10 mouse cellular contexts compared by ENCODE assay signal in genomic region chr1:86032273-86032987, GRCm38 (mm10). TPM values are rescaled to one million over a fixed set of nuclear protein-coding genes. Genes with fewer than 3 reads are reported as not detected.
DNase-seq lines count a peak whose midpoint lies in the region; ATAC-seq and TF ChIP-seq lines count a peak whose summit lies in the region.
"Had no signal": no experiment of that assay in that cellular context is flagged by ENCODE, and none has a peak within 500 bp of the region (broad histone marks: within the 10 kb centered on the region; RNA-seq: fewer than 3 reads in every experiment).

No protein-coding gene starts in this region.

- no peak for TF ChIP-seq CTCF in gastrocnemius, adult 2 months (IDR thresholded peaks at IDR 0.05)

- H3K9ac ChIP-seq in neural tube, embryonic 13.5 days: no peak overlapping the region

- H3K9me3 ChIP-seq in neural tube, embryonic 13.5 days: no peaks in the 10 kb centered on the region

- no peak overlapping the region for H3K4me2 ChIP-seq in neural tube, embryonic 13.5 days

- 6% methylated on average over 11 of the region's 11 CpGs for WGBS in neural tube, embryonic 13.5 days

- H3K27me3 ChIP-seq in neural tube, embryonic 13.5 days: no peaks in the 10 kb centered on the region

- H3K36me3 ChIP-seq in neural tube, embryonic 13.5 days: no peaks in the 10 kb centered on the region

- peak; percentile 32 for DNase-seq in adrenal gland, postnatal 14 days
- DNase-seq in adrenal gland, adult 2 months: no peak
- DNase-seq in embryo, embryonic 10.5 days (ENCODE audit: low spot score): peak; percentile 36
- DNase-seq in layer of hippocampus, adult 8-10 months (ENCODE audit: low spot score in 2 of 2): peak; percentile 74 to 85
- DNase-seq in urinary bladder, adult 2 months (ENCODE audit: low spot score): no peak
- no peak for DNase-seq in B cell, adult 2 months
- DNase-seq in gastrocnemius, adult 2 months: no peak

- H3K27ac ChIP-seq in neural tube, embryonic 13.5 days (replicated peaks): peak overlapping the region; percentile 82
- no peak overlapping the region for H3K27ac ChIP-seq in gastrocnemius, adult 2 months
- H3K27ac ChIP-seq: macrophage had no signal

- ATAC-seq in neural tube, embryonic 13.5 days (ENCODE audit: low read depth): peak; percentile 88

- H3K4me3 ChIP-seq in neural tube, embryonic 13.5 days: no peak overlapping the region
- H3K4me3 ChIP-seq in gastrocnemius, adult 2 months: no peak overlapping the region

- intact Hi-C loops in gastrocnemius, adult 2 months (cut with DNase I): no loop called here

- 0 out of 2 replicates have a peak, but pooled peaks cover 6% of the 10 kb centered on the region for H3K4me1 ChIP-seq in neural tube, embryonic 13.5 days (replicated peaks)

RNA-seq across cellular contexts. Expression of gene 2810459M11Rik, which starts 13.2 kb away (rescaled TPM):
- total RNA-seq in adrenal gland, postnatal 14 days (2021): 0.23 and 3.4 TPM in 2 replicates
- total RNA-seq in adrenal gland, adult 2 months (2021): under 1 TPM; 0.12 to 0.21 TPM
- polyA plus RNA-seq in adrenal gland, adult 2 months (2012; rRNA removed): 0.07 and 0.25 TPM in 2 replicates
- total RNA-seq in layer of hippocampus, adult 8-10 months (2022): 10 to 100 TPM; 12.6 to 22.3 (median 17.2) TPM
- 2.7 and 3.2 TPM in 2 replicates for polyA plus RNA-seq in neural tube, embryonic 13.5 days (2015; fragmentation: Nextera tagmentation; extraction: Ambion mirVana)
- 0.75 and 0.78 TPM in 2 replicates for polyA plus RNA-seq in urinary bladder, adult 2 months (2012; rRNA removed)
- total RNA-seq in gastrocnemius, adult 2 months (2021): under 1 TPM in 1 of 2 experiments, not detected in 1; 0.10 TPM
- total RNA-seq: heart, postnatal 10 days had no signal
- polyA plus RNA-seq: macrophage had no signal

RNA-seq across cellular contexts. Expression of gene Spata3, which starts 15.8 kb away (rescaled TPM):
- not detected in 2 replicates for total RNA-seq in adrenal gland, postnatal 14 days (2021)
- not detected for total RNA-seq in adrenal gland, adult 2 months (2021)
- not detected in 2 replicates for polyA plus RNA-seq in adrenal gland, adult 2 months (2012; rRNA removed)
- 1 to 10 TPM; 1.1 to 1.7 (median 1.3) TPM for total RNA-seq in layer of hippocampus, adult 8-10 months (2022)
- not detected in 2 replicates for polyA plus RNA-seq in neural tube, embryonic 13.5 days (2015; fragmentation: Nextera tagmentation; extraction: Ambion mirVana)
- not detected in 2 replicates for polyA plus RNA-seq in urinary bladder, adult 2 months (2012; rRNA removed)
- not detected for total RNA-seq in gastrocnemius, adult 2 months (2021)
- total RNA-seq: heart, postnatal 10 days had no signal
- polyA plus RNA-seq: macrophage had no signal

RNA-seq across cellular contexts. Expression of gene Psmd1, which starts 31.8 kb away (rescaled TPM):
- total RNA-seq in adrenal gland, postnatal 14 days (2021): 107 TPM in 2 replicates
- 100 to 1,000 TPM; 123 to 128 TPM for total RNA-seq in adrenal gland, adult 2 months (2021)
- 19.9 and 27.6 TPM in 2 replicates for polyA plus RNA-seq in adrenal gland, adult 2 months (2012; rRNA removed)
- total RNA-seq in layer of hippocampus, adult 8-10 months (2022): 100 to 1,000 TPM; 117 to 122 (median 118) TPM
- polyA plus RNA-seq in neural tube, embryonic 13.5 days (2015; fragmentation: Nextera tagmentation; extraction: Ambion mirVana): 181 and 201 TPM in 2 replicates
- 62.3 and 71.6 TPM in 2 replicates for polyA plus RNA-seq in urinary bladder, adult 2 months (2012; rRNA removed)
- total RNA-seq in gastrocnemius, adult 2 months (2021): 100 to 1,000 TPM; 111 to 140 TPM

Comparison
In these comparisons a context has a peak if more than half of its experiments do, and no peak if none do; other contexts are left out.
1. DNase-seq: peak in adrenal gland, postnatal 14 days (single experiment), embryo, embryonic 10.5 days (single experiment) and layer of hippocampus, adult 8-10 months (2 of 2); none in adrenal gland, adult 2 months (single experiment), urinary bladder, adult 2 months (single experiment), B cell, adult 2 months (0 of 2) and gastrocnemius, adult 2 months (single experiment).